Mouse (Mus musculus) midbrain, embryonic 11.5 days (tissue): ENCODE data around the gene Rab4b. TPM values are rescaled to one million over a fixed set of nuclear protein-coding genes. Genes with fewer than 3 reads are reported as not detected.

ENCODE experiments used
- ATAC-seq: fragments of 200-750 bp; cut with Nextera tagmentation; 2 replicates; pipeline ENCODE4 v1.8.0; 2017; ENCODE audit warnings: moderate TSS enrichment, moderate library complexity; ENCODE audit not compliant: low FRiP score
- DNase-seq: peaks from one replicate; pipeline ENCODE4 v3.0.0; 2015; ENCODE audit warnings: low spot score; ENCODE audit errors: missing footprints
- H3K27ac ChIP-seq: fragments of 300-500 bp; sonication (generic); 2 replicates; pipeline ENCODE4 v1.5.1; 2014; ENCODE audit warnings: low read depth, low read length
- H3K27me3 ChIP-seq: fragments of 300-500 bp; sonication (generic); 2 replicates; pipeline ENCODE4 v1.6.1; 2014; ENCODE audit warnings: mild to moderate bottlenecking, low read length, moderate library complexity, mixed read lengths; ENCODE audit not compliant: control insufficient read depth, insufficient read depth
- H3K36me3 ChIP-seq: fragments of 300-500 bp; sonication (generic); 2 replicates; pipeline ENCODE4 v1.6.1; 2014; ENCODE audit warnings: mild to moderate bottlenecking, low read length, moderate library complexity, mixed read lengths; ENCODE audit not compliant: control insufficient read depth, insufficient read depth
- H3K4me1 ChIP-seq: fragments of 300-500 bp; sonication (generic); 2 replicates; pipeline ENCODE4 v1.6.1; 2014; ENCODE audit warnings: low read length; ENCODE audit not compliant: control insufficient read depth, insufficient read depth
- H3K4me2 ChIP-seq: fragments of 300-500 bp; sonication (generic); 2 replicates; pipeline ENCODE4 v1.6.1; 2014; ENCODE audit warnings: mild to moderate bottlenecking, moderate library complexity
- H3K4me3 ChIP-seq: fragments of 300-500 bp; sonication (generic); 2 replicates; pipeline ENCODE4 v1.5.1; 2014; ENCODE audit warnings: low read depth, low read length
- H3K9ac ChIP-seq: fragments of 300-500 bp; sonication (generic); 2 replicates; pipeline ENCODE4 v1.6.1; 2014; ENCODE audit warnings: low read length
- H3K9me3 ChIP-seq: fragments of 300-500 bp; sonication (generic); 2 replicates; pipeline ENCODE4 v1.6.1; 2016; ENCODE audit warnings: low read length; ENCODE audit not compliant: control insufficient read depth
- WGBS: fragments of 180-500 bp; shearing (Covaris S2); extraction: QIAGEN DNeasy Blood & Tissue Kit; methylation state at CpG from one replicate; pipeline ENCODE4 v1.1.7; 2014; 5-methylcytosine and 5-hydroxymethylcytosine counted together
- polyA plus RNA-seq: library from polyadenylated mRNA; unstranded; fragments of >200 nt; fragmentation: Nextera tagmentation; extraction: Ambion mirVana; gene quantifications from 2 replicates; pipeline ENCODE4 v1.2.1, GENCODE M21; 2014

Gene Rab4b
- polyA plus RNA-seq, 1 experiment from 2014 or later: 57.4 TPM

DNA sequence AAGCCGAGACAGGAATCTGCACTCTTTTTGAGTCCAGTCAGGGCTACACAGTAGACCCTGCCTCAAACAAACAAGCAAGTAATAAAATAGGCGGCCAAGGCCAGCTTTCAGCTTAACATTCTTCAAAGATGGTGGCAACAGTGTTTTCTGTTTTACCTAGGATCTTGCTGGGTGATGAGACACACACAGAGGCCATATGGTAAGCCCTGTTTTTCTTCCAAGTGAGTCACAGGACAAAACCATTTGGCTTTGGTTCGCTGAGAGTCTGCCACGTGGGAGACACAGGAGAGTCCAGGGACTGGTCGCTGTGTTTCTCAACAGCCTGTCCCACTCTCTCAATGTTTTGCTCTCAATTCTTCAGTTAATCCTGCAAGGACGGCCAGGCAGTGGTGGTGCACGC lies 39.9 kb upstream of the Rab4b start:
- 0 out of 2 replicates have a peak, but pooled peaks cover 5% of the 10 kb centered on the region for H3K36me3 ChIP-seq
- H3K27me3 ChIP-seq: no peaks in the 10 kb centered on the region
- DNase-seq (no peak), ATAC-seq (no peak)
- no peak overlapping the region for H3K4me3 ChIP-seq
- no peak overlapping the region for H3K9ac ChIP-seq
- no peak overlapping the region for H3K4me2 ChIP-seq
- 91% methylated on average over 7 of the region's 7 CpGs for WGBS
- H3K9me3 ChIP-seq: no peaks in the 10 kb centered on the region
- no peaks in the 10 kb centered on the region for H3K4me1 ChIP-seq
- H3K27ac ChIP-seq: no peak overlapping the region

DNA sequence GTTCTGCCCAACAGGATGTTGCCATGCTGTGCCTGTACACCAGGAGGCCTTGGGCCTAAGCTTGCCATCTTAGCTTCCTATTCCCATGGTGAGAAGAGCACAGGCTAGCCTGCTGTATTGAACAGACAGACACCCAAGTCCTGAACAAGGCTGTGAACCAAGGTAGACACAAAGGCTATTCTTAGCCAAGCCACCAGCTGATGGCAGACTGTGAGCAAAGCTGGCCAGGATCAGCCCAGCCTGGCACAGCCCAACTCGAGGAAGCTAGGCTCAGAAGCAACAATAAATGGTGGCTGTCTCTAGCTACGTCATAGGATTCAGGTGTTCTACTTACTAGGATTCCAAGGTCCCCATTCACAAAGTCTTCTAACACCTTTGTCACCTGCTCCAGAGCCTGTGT lies 33.9 kb upstream of the Rab4b start:
- no peak overlapping the region for H3K27ac ChIP-seq
- no peak overlapping the region for H3K4me2 ChIP-seq
- peaks cover 23% of the 10 kb centered on the region; the same call in 1 of the 2 replicates for H3K36me3 ChIP-seq
- ATAC-seq (no peak), DNase-seq (no peak)
- H3K4me1 ChIP-seq: no peaks in the 10 kb centered on the region
- no peak overlapping the region for H3K9ac ChIP-seq
- WGBS: 88% methylated on average over 2 of the region's 2 CpGs
- H3K4me3 ChIP-seq: no peak overlapping the region
- H3K27me3 ChIP-seq: no peaks in the 10 kb centered on the region
- H3K9me3 ChIP-seq: no peaks in the 10 kb centered on the region

DNA sequence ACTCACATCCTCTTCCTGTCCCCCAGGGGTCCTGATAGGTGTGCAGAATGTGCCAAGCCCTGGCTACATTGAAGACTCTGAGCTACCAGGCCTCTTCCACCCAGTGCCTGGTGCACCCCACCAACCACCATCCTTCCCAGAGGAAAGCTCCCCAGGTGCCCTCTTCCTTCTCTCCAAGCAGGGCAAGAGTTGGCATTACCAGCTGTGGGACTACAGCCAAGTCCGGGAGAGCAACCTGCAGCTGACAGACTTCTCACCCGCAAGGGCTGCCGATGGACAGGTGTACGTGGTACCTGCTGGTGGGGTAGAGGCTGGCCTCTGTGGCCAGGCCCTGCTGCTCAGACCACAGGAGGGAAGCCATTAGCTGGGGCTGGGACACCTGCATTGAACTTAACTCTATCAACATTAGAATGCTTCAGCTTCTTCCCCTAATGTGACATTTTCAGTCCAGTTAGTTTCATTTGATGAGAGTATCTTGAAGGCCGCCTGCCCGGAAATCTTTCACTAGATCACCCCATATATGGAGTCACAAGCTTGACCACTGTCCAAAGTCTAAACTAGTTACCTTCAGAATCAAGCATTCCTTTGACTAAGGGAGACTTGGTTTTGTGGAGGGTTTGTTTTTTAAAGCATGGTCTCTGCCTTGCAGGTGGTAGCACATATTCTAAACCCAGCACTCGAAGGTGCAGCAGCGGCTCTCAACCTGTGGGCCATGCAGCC lies 25.2 kb upstream of the Rab4b start:
- ATAC-seq (no peak), DNase-seq (peak; percentile 28)
- Histone ChIP-seq H3K9me3 (no peaks in the 10 kb centered on the region), H3K4me1 (no peaks in the 10 kb centered on the region), H3K27ac (no peak overlapping the region), H3K9ac (no peak overlapping the region), H3K27me3 (no peaks in the 10 kb centered on the region), H3K36me3 (peaks cover 15% of the 10 kb centered on the region), H3K4me2 (no peak overlapping the region), H3K4me3 (no peak overlapping the region)
- 95% methylated on average over 8 of the region's 8 CpGs for WGBS

DNA sequence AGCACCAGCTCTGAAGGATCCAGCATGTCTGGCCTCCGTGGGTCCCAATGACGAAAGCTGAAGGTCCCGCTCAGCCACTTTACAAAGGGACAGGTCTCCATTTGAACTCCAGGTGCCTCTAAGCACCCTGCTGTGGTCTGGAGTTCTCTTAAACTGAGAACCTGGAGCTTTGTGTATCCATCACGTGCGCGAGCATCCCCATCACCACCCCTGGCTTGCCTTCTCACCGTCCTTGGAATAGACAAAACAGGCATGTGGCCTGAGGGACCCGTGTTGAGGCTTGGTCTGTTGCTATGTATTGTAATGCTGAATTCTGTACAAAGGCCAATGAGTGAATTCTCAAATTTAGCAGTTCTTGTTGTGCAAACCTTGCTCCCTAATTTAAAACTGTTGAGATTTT lies 20.1 kb upstream of the Rab4b start:
- H3K27me3 ChIP-seq: no peaks in the 10 kb centered on the region
- H3K9me3 ChIP-seq: no peaks in the 10 kb centered on the region
- H3K4me2 ChIP-seq: no peak overlapping the region
- WGBS: 90% methylated on average over 8 of the region's 8 CpGs
- H3K9ac ChIP-seq: no peak overlapping the region
- no peak overlapping the region for H3K27ac ChIP-seq
- peaks cover 16% of the 10 kb centered on the region for H3K4me1 ChIP-seq
- peaks cover 8% of the 10 kb centered on the region for H3K36me3 ChIP-seq
- peak; percentile 23 for DNase-seq
- no peak for ATAC-seq
- no peak overlapping the region for H3K4me3 ChIP-seq

DNA sequence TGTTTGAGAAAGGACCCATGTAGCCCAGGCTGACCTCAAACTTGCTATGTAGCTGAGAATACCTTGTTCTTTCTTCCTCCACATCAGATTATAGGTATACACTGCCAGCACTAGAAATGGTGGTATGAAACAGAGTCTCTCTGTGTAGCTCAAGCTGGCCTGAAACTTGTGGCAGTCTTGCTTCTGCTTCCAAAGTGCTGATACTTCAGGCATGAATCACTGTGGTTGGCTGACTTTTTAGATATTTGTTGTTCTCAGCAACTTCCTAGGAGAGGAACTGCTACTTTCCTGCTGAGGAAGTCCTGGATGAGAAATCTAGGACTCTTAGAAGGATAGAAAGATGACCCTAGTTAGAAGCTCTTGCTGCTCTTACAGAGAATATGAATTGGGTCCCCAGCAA lies 19.7 kb upstream of the Rab4b start:
- H3K9me3 ChIP-seq: no peaks in the 10 kb centered on the region
- no peak overlapping the region for H3K9ac ChIP-seq
- no peak overlapping the region for H3K4me2 ChIP-seq
- no peak for ATAC-seq
- H3K36me3 ChIP-seq: peaks cover 7% of the 10 kb centered on the region
- peaks cover 17% of the 10 kb centered on the region for H3K4me1 ChIP-seq
- no peak overlapping the region for H3K4me3 ChIP-seq
- DNase-seq: no peak
- no peak overlapping the region for H3K27ac ChIP-seq
- H3K27me3 ChIP-seq: no peaks in the 10 kb centered on the region

DNA sequence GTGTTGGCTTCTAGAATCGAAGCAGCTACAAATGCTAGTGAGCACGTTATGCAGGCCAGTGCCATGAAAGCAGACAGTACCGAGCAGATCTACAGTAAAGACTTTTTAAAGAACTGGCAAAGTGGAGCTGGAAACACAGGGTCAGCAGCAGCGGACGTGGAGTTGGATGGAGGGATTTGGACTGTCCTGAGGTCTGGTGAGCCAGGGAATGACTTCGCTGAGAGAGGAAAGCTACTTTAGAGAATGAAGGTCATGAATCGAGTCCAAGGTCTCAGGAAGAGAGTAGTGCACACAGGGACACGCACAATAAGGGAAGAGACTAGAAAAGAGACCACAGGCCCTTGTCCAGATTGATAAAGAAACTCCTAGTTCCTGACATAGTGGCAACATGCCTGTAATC lies 18.9 kb upstream of the Rab4b start:
- no peak overlapping the region for H3K4me2 ChIP-seq
- no peaks in the 10 kb centered on the region for H3K9me3 ChIP-seq
- H3K27me3 ChIP-seq: no peaks in the 10 kb centered on the region
- ATAC-seq: no peak
- WGBS: 89% methylated on average over 8 of the region's 8 CpGs
- peaks cover 17% of the 10 kb centered on the region for H3K4me1 ChIP-seq
- no peak for DNase-seq
- H3K36me3 ChIP-seq: peaks cover 3% of the 10 kb centered on the region
- H3K4me3 ChIP-seq: no peak overlapping the region
- no peak overlapping the region for H3K9ac ChIP-seq
- no peak overlapping the region for H3K27ac ChIP-seq

DNA sequence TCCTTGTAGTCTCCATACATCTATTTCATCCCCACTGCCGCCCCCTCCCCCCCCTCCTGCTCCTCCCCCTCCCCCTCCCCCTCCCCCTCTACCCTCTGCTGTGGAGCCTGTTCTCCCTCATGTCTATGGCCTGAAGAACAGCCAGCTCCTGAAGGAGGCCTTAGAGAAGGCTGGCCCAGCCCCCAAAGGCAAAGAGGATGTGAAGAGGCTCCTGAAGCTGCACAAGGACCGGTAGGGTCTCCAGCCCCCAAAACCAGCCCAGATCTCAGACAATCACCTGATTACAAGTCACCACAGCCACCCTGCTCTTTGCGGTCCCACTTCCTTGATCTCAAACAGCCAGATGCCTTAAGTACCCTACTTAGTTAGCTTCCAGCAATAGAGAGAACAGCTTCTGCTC lies 18.4 kb upstream of the Rab4b start:
- H3K9ac ChIP-seq: no peak overlapping the region
- no peaks in the 10 kb centered on the region for H3K27me3 ChIP-seq
- H3K4me2 ChIP-seq: no peak overlapping the region
- WGBS: 79% methylated on average over 3 of the region's 3 CpGs
- no peaks in the 10 kb centered on the region for H3K9me3 ChIP-seq
- H3K36me3 ChIP-seq: peaks cover 6% of the 10 kb centered on the region
- no peak overlapping the region for H3K27ac ChIP-seq
- ATAC-seq (no peak), DNase-seq (no peak)
- no peak overlapping the region for H3K4me3 ChIP-seq
- peaks cover 17% of the 10 kb centered on the region for H3K4me1 ChIP-seq

DNA sequence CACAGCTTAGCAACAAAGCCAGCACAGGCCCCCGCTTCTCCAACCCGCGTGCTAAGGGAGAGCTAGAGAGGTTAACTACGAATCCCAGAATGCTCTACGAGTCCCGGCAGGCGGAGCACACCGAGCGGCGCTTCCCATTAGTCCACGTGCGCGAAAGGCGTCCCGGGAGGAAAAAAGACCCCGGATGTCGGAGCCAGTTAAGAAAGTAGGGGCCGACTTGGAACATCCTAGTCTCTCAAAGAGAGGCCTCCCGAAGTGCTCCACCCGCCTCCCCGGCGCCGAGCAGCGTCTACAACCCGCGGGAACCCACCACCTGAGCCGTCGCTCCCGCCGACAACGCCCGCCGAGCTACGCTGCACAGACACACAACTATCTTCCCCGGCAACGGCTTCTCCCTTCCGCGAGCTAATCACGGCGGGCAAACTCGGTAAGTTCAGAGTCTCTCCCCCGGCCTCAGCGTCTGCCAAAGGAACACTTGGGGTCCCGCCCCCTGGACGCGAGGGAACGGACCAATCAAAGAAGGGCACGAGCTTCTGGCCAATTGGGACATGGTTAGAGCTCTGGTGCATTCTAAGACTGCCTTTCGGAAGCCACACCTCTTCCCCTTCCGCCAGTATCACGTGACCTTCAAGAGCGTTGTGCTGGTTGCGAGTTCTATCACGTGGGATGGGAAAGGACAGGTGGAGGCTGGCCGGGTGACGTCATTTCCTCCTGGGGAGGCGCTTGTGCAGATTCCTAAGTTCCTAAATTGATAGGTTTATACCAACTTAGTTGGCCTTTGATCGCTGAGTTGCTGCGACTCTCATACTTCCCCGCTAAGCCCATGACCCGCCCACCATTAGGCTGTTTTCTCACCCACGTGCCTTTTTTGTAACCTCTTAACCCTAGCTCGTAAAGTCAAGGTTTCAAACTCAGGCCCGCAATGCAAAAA lies 17.2 kb upstream of the Rab4b start, which contains the start of the genes BC024978 and Snrpa:
Gene BC024978 (plus strand): TSS at position 101 of the 931 bp plus-strand sequence.
Gene Snrpa (minus strand): TSS at position 591 of the 931 bp plus-strand sequence.
- Histone ChIP-seq H3K4me1 (peaks cover 17% of the 10 kb centered on the region), H3K9me3 (no peaks in the 10 kb centered on the region), H3K4me3 (peak within 1 kb of the TSS; percentile 91), H3K9ac (peak within 1 kb of the TSS; percentile 96), H3K27ac (peak within 1 kb of the TSS; percentile 97), H3K27me3 (no peaks in the 10 kb centered on the region), H3K4me2 (peak within 1 kb of the TSS; percentile 58), H3K36me3 (peaks cover 15% of the 10 kb centered on the region)
- peak; percentile 99 for ATAC-seq
- DNase-seq: peak; percentile 97
- WGBS: under 1% methylated on average over 64 of the region's 64 CpGs

DNA sequence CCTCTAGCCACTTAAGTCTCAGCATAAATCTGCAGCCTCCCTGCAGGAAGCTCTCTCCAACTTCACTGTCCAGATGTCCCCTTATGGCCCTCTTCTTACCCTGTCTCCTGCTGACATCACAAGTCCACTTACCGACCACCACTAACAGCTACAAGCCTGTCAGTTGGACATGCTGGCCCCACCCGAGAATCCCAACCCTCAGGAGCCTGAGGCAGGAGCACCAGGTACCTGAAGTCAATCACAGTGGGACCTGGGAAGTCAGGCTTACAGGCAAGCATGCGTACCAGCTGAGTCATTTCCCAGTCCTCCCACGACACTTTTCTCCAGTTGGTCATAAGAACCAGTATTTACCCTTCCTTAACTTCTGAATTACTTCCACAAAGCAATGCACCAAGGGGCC lies 15.0 kb upstream of the Rab4b start:
- no peak overlapping the region for H3K27ac ChIP-seq
- no peak overlapping the region for H3K4me3 ChIP-seq
- no peaks in the 10 kb centered on the region for H3K27me3 ChIP-seq
- H3K4me1 ChIP-seq: peaks cover 17% of the 10 kb centered on the region
- peaks cover 37% of the 10 kb centered on the region for H3K36me3 ChIP-seq
- H3K4me2 ChIP-seq: no peak overlapping the region
- no peak overlapping the region for H3K9ac ChIP-seq
- no peaks in the 10 kb centered on the region for H3K9me3 ChIP-seq
- WGBS: 90% methylated on average over 4 of the region's 4 CpGs
- ATAC-seq (no peak), DNase-seq (peak; percentile 73)
